Mouse (Mus musculus) heart, adult 2 months (tissue): Measurements from ENCODE around the gene Rgn.

Experiments used
- CTCF ChIP-seq: fragments of 200-600 bp; IDR thresholded peaks from 2 replicates; pipeline ENCODE4 v1.8.1; 2022; ENCODE audit warnings: antibody characterized with exemption, mild to moderate bottlenecking, moderate library complexity
- EP300 ChIP-seq: fragments of 200-500 bp; IDR thresholded peaks from 2 replicates; pipeline ENCODE4 v1.6.1; 2011; ENCODE audit warnings: low read depth, low read length, control low read depth; ENCODE audit not compliant: insufficient read depth
- POLR2A ChIP-seq: fragments of 200-500 bp; IDR thresholded peaks from 2 replicates; pipeline ENCODE4 v1.6.1; 2011; ENCODE audit warnings: mild to moderate bottlenecking, low read depth, low read length, control low read depth; ENCODE audit not compliant: insufficient read depth

DNA sequence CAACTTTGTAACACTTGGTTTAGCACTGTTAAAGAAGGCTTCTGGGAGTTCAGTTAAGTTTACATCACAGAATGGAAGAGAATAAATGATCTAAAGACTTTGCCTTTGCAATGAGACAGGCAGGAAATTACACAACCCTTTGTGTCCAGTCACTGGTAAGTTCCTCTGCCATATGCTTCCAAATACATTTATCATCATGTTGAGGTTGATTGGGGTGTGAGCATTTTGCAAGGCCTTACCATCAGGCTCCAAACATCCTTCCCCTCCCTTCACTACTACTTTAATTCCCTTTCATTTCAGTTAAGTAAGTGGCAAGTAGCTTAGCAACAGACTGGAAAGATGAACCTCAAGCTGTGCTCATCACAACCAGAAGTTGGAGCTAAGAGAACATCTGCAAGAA, 28.0 kb upstream of the Rgn start:
- TF ChIP-seq CTCF (no peak), EP300 (no peak), POLR2A (no peak)
